Mouse (Mus musculus) limb, embryonic 11.5 days (tissue): Measurements from ENCODE around the gene Xrcc4. TPM values are rescaled to one million over a fixed set of nuclear protein-coding genes. Genes with fewer than 3 reads are reported as not detected.

Experiments used
- ATAC-seq: fragments of 200-750 bp; cut with Nextera tagmentation; 2 replicates; pipeline ENCODE4 v1.8.0; 2017; ENCODE audit warnings: low read depth; ENCODE audit not compliant: insufficient number of reproducible peaks, low FRiP score, low TSS enrichment
- DNase-seq: peaks from one replicate; pipeline ENCODE4 v3.0.0-alpha.2; 2015; ENCODE audit warnings: low spot score
- H3K27ac ChIP-seq: fragments of 300-500 bp; sonication (generic); replicated peaks from 2 replicates; pipeline ENCODE4 v1.5.1; 2014; ENCODE audit warnings: low read depth, mild to moderate bottlenecking, low read length
- H3K27me3 ChIP-seq: fragments of 300-500 bp; sonication (generic); 2 replicates; pipeline ENCODE4 v1.6.1; 2014; ENCODE audit warnings: mild to moderate bottlenecking, low read length, mixed read lengths; ENCODE audit not compliant: control insufficient read depth, insufficient read depth
- H3K36me3 ChIP-seq: fragments of 300-500 bp; sonication (generic); 2 replicates; pipeline ENCODE4 v1.6.1; 2014; ENCODE audit warnings: mild to moderate bottlenecking, low read length, moderate library complexity, mixed read lengths; ENCODE audit not compliant: control insufficient read depth, insufficient read depth
- H3K4me1 ChIP-seq: fragments of 300-500 bp; sonication (generic); 2 replicates; pipeline ENCODE4 v1.6.1; 2014; ENCODE audit warnings: low read length, mixed read lengths; ENCODE audit not compliant: control insufficient read depth, insufficient read depth
- H3K4me2 ChIP-seq: fragments of 300-500 bp; sonication (generic); 2 replicates; pipeline ENCODE4 v1.6.1; 2014; ENCODE audit warnings: low read depth, mild to moderate bottlenecking, moderate library complexity; ENCODE audit not compliant: severe bottlenecking
- H3K4me3 ChIP-seq: fragments of 300-500 bp; sonication (generic); 2 replicates; pipeline ENCODE4 v1.5.1; 2014; ENCODE audit warnings: low read depth, low read length
- H3K9ac ChIP-seq: fragments of 300-500 bp; sonication (generic); 2 replicates; pipeline ENCODE4 v1.6.1; 2014; ENCODE audit warnings: mild to moderate bottlenecking, low read length
- H3K9me3 ChIP-seq: fragments of 300-500 bp; sonication (generic); 2 replicates; pipeline ENCODE4 v1.6.1; 2016; ENCODE audit warnings: low read length; ENCODE audit not compliant: control insufficient read depth
- WGBS: fragments of 180-500 bp; shearing (Covaris S2); extraction: QIAGEN DNeasy Blood & Tissue Kit; methylation state at CpG from one replicate; pipeline ENCODE4 v1.1.7; 2014; 5-methylcytosine and 5-hydroxymethylcytosine counted together
- polyA plus RNA-seq: library from polyadenylated mRNA; unstranded; fragments of >200 nt; fragmentation: Nextera tagmentation; extraction: Ambion mirVana; gene quantifications from 2 replicates; pipeline ENCODE4 v1.2.1, GENCODE M21; 2014

Xrcc4 gene
- polyA plus RNA-seq, 1 experiment from 2014 or later, result 10.1 TPM

GRCm38 (mm10) chr13:89914332-89914731 is 175.1 kb downstream of the Xrcc4 start:
- Histone ChIP-seq H3K27ac (no peak overlapping the region), H3K4me3 (no peak overlapping the region), H3K4me2 (no peak overlapping the region), H3K9me3 (no peaks in the 10 kb centered on the region), H3K9ac (no peak overlapping the region), H3K27me3 (no peaks in the 10 kb centered on the region), H3K36me3 (no peaks in the 10 kb centered on the region), H3K4me1 (no peaks in the 10 kb centered on the region)
- DNase-seq (no peak), ATAC-seq (no peak)
- 91% methylated on average over 5 of the region's 5 CpGs for WGBS

GRCm38 (mm10) chr13:89913891-89914290 is 175.5 kb downstream of the Xrcc4 start:
- Histone ChIP-seq H3K9ac (no peak overlapping the region), H3K36me3 (no peaks in the 10 kb centered on the region)
- 87% methylated on average over 6 of the region's 6 CpGs for WGBS

GRCm38 (mm10) chr13:89906120-89906519 is 183.3 kb downstream of the Xrcc4 start:
- 76% methylated on average over 2 of the region's 2 CpGs for WGBS
- H3K9ac ChIP-seq, result no peak overlapping the region
- H3K4me2 ChIP-seq, result no peak overlapping the region
- no peaks in the 10 kb centered on the region for H3K27me3 ChIP-seq
- ATAC-seq, result no peak
- no peaks in the 10 kb centered on the region for H3K36me3 ChIP-seq
- DNase-seq, result no peak
- no peaks in the 10 kb centered on the region for H3K9me3 ChIP-seq
- H3K27ac ChIP-seq, result no peak overlapping the region
- H3K4me1 ChIP-seq, result no peaks in the 10 kb centered on the region
- H3K4me3 ChIP-seq, result no peak overlapping the region

More at GRCm38 (mm10) chr13:89913891-89914290, 175.5 kb downstream of the Xrcc4 start:
- H3K4me1 ChIP-seq, result no peaks in the 10 kb centered on the region
- H3K4me2 ChIP-seq, result no peak overlapping the region
- no peak overlapping the region for H3K27ac ChIP-seq
- H3K9me3 ChIP-seq, result no peaks in the 10 kb centered on the region
- DNase-seq, result no peak
- H3K4me3 ChIP-seq, result no peak overlapping the region
- no peaks in the 10 kb centered on the region for H3K27me3 ChIP-seq
- no peak for ATAC-seq

- H3K36me3 ChIP-seq, result no peaks in the 10 kb centered on the region
- H3K4me2 ChIP-seq, result no peak overlapping the region
- H3K4me1 ChIP-seq, result no peaks in the 10 kb centered on the region
- no peaks in the 10 kb centered on the region for H3K9me3 ChIP-seq
- no peak overlapping the region for H3K27ac ChIP-seq
- no peaks in the 10 kb centered on the region for H3K27me3 ChIP-seq
- ATAC-seq, result no peak
- H3K4me3 ChIP-seq, result no peak overlapping the region
- no peak for DNase-seq
- no peak overlapping the region for H3K9ac ChIP-seq
- WGBS, result 89% methylated on average over 4 of the region's 4 CpGs
These were observed 190.3 kb downstream of the Xrcc4 start for GRCm38 (mm10) chr13:89899066-89899465.

- no peak overlapping the region for H3K4me3 ChIP-seq
- no peaks in the 10 kb centered on the region for H3K27me3 ChIP-seq
- no peak overlapping the region for H3K4me2 ChIP-seq
- H3K4me1 ChIP-seq, result no peaks in the 10 kb centered on the region
- DNase-seq (no peak), ATAC-seq (no peak)
- H3K9me3 ChIP-seq, result no peaks in the 10 kb centered on the region
- WGBS, result 94% methylated on average over 4 of the region's 4 CpGs
- H3K9ac ChIP-seq, result no peak overlapping the region
- H3K36me3 ChIP-seq, result no peaks in the 10 kb centered on the region
- no peak overlapping the region for H3K27ac ChIP-seq
These were observed 197.3 kb downstream of the Xrcc4 start for GRCm38 (mm10) chr13:89892140-89892539.

GRCm38 (mm10) chr13:89890159-89890558 is 199.2 kb downstream of the Xrcc4 start:
- DNase-seq, result no peak
- WGBS, result 98% methylated on average over 1 of the region's 1 CpGs
- ATAC-seq, result no peak
- Histone ChIP-seq H3K9ac (no peak overlapping the region), H3K4me2 (no peak overlapping the region), H3K36me3 (no peaks in the 10 kb centered on the region), H3K9me3 (no peaks in the 10 kb centered on the region), H3K4me3 (no peak overlapping the region), H3K27ac (no peak overlapping the region), H3K27me3 (no peaks in the 10 kb centered on the region), H3K4me1 (no peaks in the 10 kb centered on the region)

- Histone ChIP-seq H3K27ac (no peak overlapping the region), H3K4me2 (no peak overlapping the region), H3K4me3 (no peak overlapping the region), H3K4me1 (no peaks in the 10 kb centered on the region), H3K9ac (no peak overlapping the region), H3K36me3 (no peaks in the 10 kb centered on the region), H3K9me3 (no peaks in the 10 kb centered on the region), H3K27me3 (no peaks in the 10 kb centered on the region)
- no peak for DNase-seq
- WGBS, result 73% methylated on average over 5 of the region's 5 CpGs
- no peak for ATAC-seq
These were observed 200.3 kb downstream of the Xrcc4 start for GRCm38 (mm10) chr13:89889074-89889473.

GRCm38 (mm10) chr13:89883523-89883922 is 205.9 kb downstream of the Xrcc4 start:
- H3K27me3 ChIP-seq, result no peaks in the 10 kb centered on the region
- DNase-seq, result no peak
- no peak overlapping the region for H3K9ac ChIP-seq
- H3K36me3 ChIP-seq, result no peaks in the 10 kb centered on the region
- no peaks in the 10 kb centered on the region for H3K9me3 ChIP-seq
- no peak overlapping the region for H3K27ac ChIP-seq
- WGBS, result 77% methylated on average over 1 of the region's 1 CpGs
- H3K4me2 ChIP-seq, result no peak overlapping the region
- ATAC-seq, result no peak
- H3K4me1 ChIP-seq, result no peaks in the 10 kb centered on the region
- H3K4me3 ChIP-seq, result no peak overlapping the region

GRCm38 (mm10) chr13:89881281-89881680 is 208.1 kb downstream of the Xrcc4 start:
- 46% methylated on average over 2 of the region's 2 CpGs for WGBS
- Histone ChIP-seq H3K4me3 (no peak overlapping the region), H3K9ac (no peak overlapping the region), H3K36me3 (no peaks in the 10 kb centered on the region), H3K4me1 (no peaks in the 10 kb centered on the region), H3K27me3 (no peaks in the 10 kb centered on the region), H3K9me3 (no peaks in the 10 kb centered on the region), H3K4me2 (no peak overlapping the region), H3K27ac (no peak overlapping the region)
- ATAC-seq, result no peak
- DNase-seq, result no peak
